Mouse (Mus musculus) liver, adult 2 months (tissue): ENCODE measurements around the gene Foxd1.

Experiments
- CTCF ChIP-seq: fragments of 200-500 bp; IDR thresholded peaks from 2 replicates; pipeline ENCODE4 v1.5.1; 2011; ENCODE audit warnings: low read depth, low read length, control low read depth
- POLR2A ChIP-seq: fragments of 200-500 bp; IDR thresholded peaks from 2 replicates; pipeline ENCODE4 v1.6.1; 2011; ENCODE audit warnings: low read length, control low read depth; ENCODE audit not compliant: insufficient read depth; ENCODE audit errors: extremely low read depth

DNA sequence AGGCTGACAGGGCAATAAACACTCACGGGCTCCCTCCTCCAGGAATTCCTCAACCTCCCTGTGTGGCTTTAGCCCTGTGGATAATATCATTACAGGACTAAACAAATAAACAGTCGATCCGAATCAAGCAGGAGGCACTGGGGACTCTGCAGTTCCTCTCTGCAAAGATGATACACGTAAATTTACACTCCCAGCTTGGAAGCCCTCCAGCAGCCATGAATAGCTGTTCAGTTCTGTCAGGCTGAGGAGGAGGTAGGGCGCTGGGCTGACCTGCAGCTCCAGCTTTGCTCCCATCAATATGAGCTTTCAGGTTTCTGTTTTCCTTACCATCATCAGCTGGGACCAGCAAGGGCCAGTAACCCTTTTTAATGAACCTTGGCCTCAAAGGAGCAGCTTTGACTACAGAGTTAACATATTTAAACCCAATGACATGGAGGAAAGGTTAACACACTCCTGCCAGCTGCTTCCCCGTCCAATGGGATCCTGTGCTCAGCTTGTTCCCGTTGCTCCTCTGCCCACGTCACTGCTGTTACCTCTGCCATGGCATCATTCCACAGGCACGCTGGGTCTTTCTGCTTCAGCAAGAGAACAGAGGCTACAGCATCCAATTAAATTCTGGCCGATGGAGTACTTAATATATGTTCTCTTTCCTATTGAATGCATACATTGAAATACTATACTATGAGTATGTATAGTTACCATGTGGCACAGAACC lies 39.5 kb downstream of the Foxd1 start:
- TF ChIP-seq CTCF (no peak), POLR2A (no peak)
